Mouse (Mus musculus): ENCODE measurements around the gene Ldlrad3.

GRCm38 (mm10) chr2:102142197-102142623, 44.0 kb downstream of the Ldlrad3 start:
- TF ChIP-seq CTCF (IDR thresholded peaks at IDR 0.05; ENCODE audit: control insufficient read depth, insufficient read depth, insufficient read length) (no peak), MAX (IDR thresholded peaks at IDR 0.05) (no peak), CEBPB (IDR thresholded peaks at IDR 0.05; ENCODE audit: low read depth) (no peak), MYOG (IDR thresholded peaks at IDR 0.05; ENCODE audit: control insufficient read depth, extremely low read depth, insufficient read length) (no peak), MYOD1 (IDR thresholded peaks at IDR 0.05; ENCODE audit: control insufficient read depth, insufficient read length, low read depth) (no peak), USF1 (IDR thresholded peaks at IDR 0.05; ENCODE audit: low read depth) (no peak)
